In the genomic region with DNA sequence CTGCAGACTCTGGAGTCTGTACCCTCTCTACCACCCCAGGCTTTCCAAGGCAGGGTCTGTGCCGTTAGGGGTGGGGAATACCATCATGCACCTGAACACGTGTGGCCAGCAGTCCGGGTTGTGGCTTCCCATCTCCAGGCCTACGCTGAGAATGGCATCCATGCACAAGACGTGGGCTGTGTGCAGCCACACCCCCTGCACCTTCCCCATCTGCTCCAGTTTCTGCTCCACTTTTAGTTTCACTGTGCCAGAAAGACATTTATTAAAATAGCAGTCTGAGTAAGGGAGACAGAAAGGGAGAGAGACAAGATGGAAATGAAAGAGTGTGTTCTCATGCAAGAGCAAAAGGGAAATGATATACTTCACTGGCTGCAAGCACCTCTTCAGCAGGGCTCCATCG, we compare ENCODE assay signal across 15 mouse cellular contexts.
DNase-seq lines count a peak whose midpoint lies in the region; ATAC-seq lines count a peak whose summit lies in the region.
"Had no signal": no experiment of that assay in that cellular context is flagged by ENCODE, and none has a peak within 500 bp of the region (broad histone marks: within the 10 kb centered on the region; RNA-seq: fewer than 3 reads in every experiment).

No protein-coding gene starts in this region.

- no peak overlapping the region for H3K9ac ChIP-seq in forebrain, embryonic 16.5 days (replicated peaks; ENCODE audit: low read depth, low read length)
- H3K9ac ChIP-seq: forebrain, postnatal 0 days; heart, embryonic 13.5 days; lung, embryonic 14.5 days had no signal

- H3K4me1 ChIP-seq in forebrain, embryonic 16.5 days (replicated peaks; ENCODE audit: control insufficient read depth, insufficient read depth, low read length) = no peaks in the 10 kb centered on the region
- H3K4me1 ChIP-seq: heart, embryonic 13.5 days; hindbrain, embryonic 10.5 days had no signal

- H3K36me3 ChIP-seq in forebrain, embryonic 16.5 days (ENCODE audit: control insufficient read depth, insufficient read depth) = no peaks in the 10 kb centered on the region
- H3K36me3 ChIP-seq: heart, embryonic 13.5 days; hindbrain, embryonic 10.5 days had no signal

- H3K4me2 ChIP-seq in forebrain, embryonic 16.5 days (ENCODE audit: low read length) = no peak overlapping the region
- H3K4me2 ChIP-seq: heart, embryonic 13.5 days; lung, embryonic 14.5 days had no signal

- no peak overlapping the region for H3K4me3 ChIP-seq in forebrain, embryonic 16.5 days (replicated peaks; ENCODE audit: low read length)
- H3K4me3 ChIP-seq: heart, embryonic 13.5 days; hindbrain, embryonic 10.5 days had no signal

- no peaks in the 10 kb centered on the region for H3K9me3 ChIP-seq in forebrain, embryonic 16.5 days (ENCODE audit: control insufficient read depth, low read length)
- H3K9me3 ChIP-seq: heart, embryonic 13.5 days; hindbrain, embryonic 10.5 days had no signal

- ATAC-seq in forebrain, embryonic 16.5 days = no peak
- ATAC-seq: forebrain, postnatal 0 days; midbrain, embryonic 16.5 days had no signal

- H3K27ac ChIP-seq in forebrain, embryonic 16.5 days (ENCODE audit: low read length) = no peak overlapping the region
- H3K27ac ChIP-seq: heart, embryonic 13.5 days; hindbrain, embryonic 10.5 days had no signal

- H3K27me3 ChIP-seq in forebrain, embryonic 16.5 days (replicated peaks; ENCODE audit: control insufficient read depth, insufficient read depth, low read length) = no peaks in the 10 kb centered on the region
- H3K27me3 ChIP-seq: heart, embryonic 13.5 days had no signal

- intact Hi-C loops in left cerebral cortex, postnatal 4 days (cut with DNase I) = no loop called here
- intact Hi-C loops in left cerebral cortex, postnatal 25 days (cut with DNase I) = loop anchor here (1.0 to 5.0 kb wide), 3 partner anchors 33 to 115 kb away; partner anchors contain the start of gene Arfgef3
- intact Hi-C loops in heart, postnatal 36 days (cut with DNase I) = no loop called here

- 91% methylated on average over 6 of the region's 6 CpGs for WGBS in forebrain, embryonic 16.5 days

- peak; percentile 65 for DNase-seq in left cerebral cortex, adult 11 months (ENCODE audit: low spot score)
- DNase-seq in left cerebral cortex, postnatal 4 days = no peak
- DNase-seq in layer of hippocampus, adult 9-11 months = peak; percentile 64
- DNase-seq in left cerebral cortex, postnatal 25 days (ENCODE audit: low spot score in 2 of 2) = peak; percentile 72 to 96
- DNase-seq in ovary, adult 18-20 months (ENCODE audit: low spot score) = no peak
- no peak for DNase-seq in heart, postnatal 36 days
- DNase-seq: cerebellum, adult 9-10 months; forebrain, postnatal 0 days; kidney, adult 9 months; kidney, postnatal 4 days; lung, embryonic 14.5 days had no signal

Comparison
In these comparisons a context has a peak if more than half of its experiments do, and no peak if none do; other contexts are left out.
1. DNase-seq: peak in left cerebral cortex, adult 11 months (single experiment), layer of hippocampus, adult 9-11 months (single experiment) and left cerebral cortex, postnatal 25 days (2 of 2); none in left cerebral cortex, postnatal 4 days (single experiment), ovary, adult 18-20 months (single experiment) and heart, postnatal 36 days (0 of 2).